Mouse (Mus musculus) v-Abl transformed pro-B cells (cell line): ENCODE measurements around the gene Zeb2.

Experiments used
- in situ Hi-C, 2 experiments: fragments of 400-800 bp; cut with MboI; formaldehyde crosslinking; loops; one replicate each; pipeline ENCODE4 v1.15.1; 2025; ENCODE audit not compliant: unreplicated experiment in 2 of 2

Zeb2 gene

GRCm38 (mm10) chr2:45073025-45073424 is 44.2 kb downstream of the Zeb2 start:
- in situ Hi-C loops: no loop called here

GRCm38 (mm10) chr2:45071296-45071695 is 45.9 kb downstream of the Zeb2 start:
- in situ Hi-C loops: no loop called here

GRCm38 (mm10) chr2:45070612-45071276 is 46.5 kb downstream of the Zeb2 start:
- in situ Hi-C loops: no loop called here

- in situ Hi-C loops: no loop called here
Measured at GRCm38 (mm10) chr2:45068792-45069550, 48.2 kb downstream of the Zeb2 start.

GRCm38 (mm10) chr2:45067116-45067515 is 50.1 kb downstream of the Zeb2 start:
- in situ Hi-C loops: no loop called here

GRCm38 (mm10) chr2:45063300-45063890 is 53.8 kb downstream of the Zeb2 start:
- in situ Hi-C loops: no loop called here

GRCm38 (mm10) chr2:45062136-45062535 is 55.1 kb downstream of the Zeb2 start:
- in situ Hi-C loops: no loop called here

- in situ Hi-C loops: no loop called here
Measured at GRCm38 (mm10) chr2:45060768-45061167, 56.4 kb downstream of the Zeb2 start.

- in situ Hi-C loops: no loop called here
Measured at GRCm38 (mm10) chr2:45060202-45060601, 57.0 kb downstream of the Zeb2 start.

- in situ Hi-C loops: no loop called here
Measured at GRCm38 (mm10) chr2:45059599-45059998, 57.6 kb downstream of the Zeb2 start.

- in situ Hi-C loops: no loop called here
Measured at GRCm38 (mm10) chr2:45059010-45059409, 58.2 kb downstream of the Zeb2 start.

- in situ Hi-C loops: no loop called here
Measured at GRCm38 (mm10) chr2:45058183-45058582, 59.0 kb downstream of the Zeb2 start.

- in situ Hi-C loops: no loop called here
Measured at GRCm38 (mm10) chr2:45056856-45057562, 60.2 kb downstream of the Zeb2 start.

GRCm38 (mm10) chr2:45055926-45056325 is 61.3 kb downstream of the Zeb2 start:
- in situ Hi-C loops: no loop called here

GRCm38 (mm10) chr2:45055034-45055615 is 62.1 kb downstream of the Zeb2 start:
- in situ Hi-C loops: no loop called here

- in situ Hi-C loops: no loop called here
Measured at GRCm38 (mm10) chr2:45054070-45055025, 62.8 kb downstream of the Zeb2 start.

GRCm38 (mm10) chr2:45052587-45052986 is 64.6 kb downstream of the Zeb2 start:
- in situ Hi-C loops: no loop called here

GRCm38 (mm10) chr2:45051321-45051720 is 65.9 kb downstream of the Zeb2 start:
- in situ Hi-C loops: no loop called here

- in situ Hi-C loops: no loop called here
Measured at GRCm38 (mm10) chr2:45049923-45050322, 67.3 kb downstream of the Zeb2 start.

- in situ Hi-C loops: no loop called here
Measured at GRCm38 (mm10) chr2:45049279-45049678, 67.9 kb downstream of the Zeb2 start.
